Mouse (Mus musculus) embryo, embryonic 10.5 days (tissue): ENCODE measurements around the gene Tsc22d1.

ENCODE experiments used
- DNase-seq: peaks from one replicate; pipeline ENCODE4 v3.0.0-alpha.2; 2015; ENCODE audit warnings: low spot score

Gene Tsc22d1

DNA sequence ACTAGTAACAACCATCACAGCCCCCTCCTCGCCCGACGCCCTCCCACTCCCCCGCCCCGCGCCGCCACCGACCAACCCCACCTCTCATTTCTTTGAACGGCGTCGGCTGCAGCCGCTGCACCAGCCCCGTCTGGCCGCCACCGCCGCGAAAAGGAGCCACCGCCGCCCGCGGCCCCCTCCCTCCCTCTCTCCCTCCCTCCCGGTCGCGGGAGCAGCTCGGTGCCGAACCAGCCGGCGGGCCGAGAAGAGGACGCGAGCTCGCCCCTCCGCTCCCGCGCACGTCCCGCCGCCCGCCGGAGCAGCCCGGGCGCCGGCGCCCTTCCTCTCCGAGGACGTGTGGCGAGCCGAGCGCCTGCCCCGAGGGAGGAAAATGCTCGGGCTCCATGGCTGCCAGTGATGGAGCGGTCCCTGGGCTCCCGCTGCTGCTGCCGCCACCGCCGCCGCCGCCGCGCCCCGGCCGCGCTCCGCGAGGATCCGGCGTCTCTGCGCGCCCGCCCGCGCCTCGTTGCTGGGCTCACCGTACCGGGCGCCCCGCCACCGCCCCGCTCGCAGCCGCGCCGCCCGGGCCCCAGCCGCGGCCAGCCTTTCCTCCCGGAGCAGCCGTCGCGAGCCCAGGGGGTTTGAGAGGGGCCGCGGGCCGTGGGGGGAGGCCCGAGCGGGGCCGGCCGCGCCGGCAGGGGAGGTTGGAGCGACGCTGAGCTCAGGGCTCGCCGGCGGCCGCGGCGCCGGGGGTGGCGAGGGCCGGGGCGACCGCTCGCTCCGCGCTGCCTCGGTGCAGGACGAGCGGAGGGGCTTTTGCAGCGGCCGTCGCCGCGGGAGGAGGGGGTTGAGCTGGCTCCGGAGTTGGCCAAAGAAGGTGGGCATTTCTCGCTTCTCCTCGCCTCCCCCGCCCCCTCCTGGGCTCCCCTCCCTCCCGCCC, at the start of gene Tsc22d1:
Gene Tsc22d1, plus strand, starts transcription at position 100 of the 919 bp plus-strand sequence.
- DNase-seq = peak; percentile 44

GRCm38 (mm10) chr14:76373638-76374037, 41.1 kb upstream of the Tsc22d1 start:
- DNase-seq = no peak

DNA sequence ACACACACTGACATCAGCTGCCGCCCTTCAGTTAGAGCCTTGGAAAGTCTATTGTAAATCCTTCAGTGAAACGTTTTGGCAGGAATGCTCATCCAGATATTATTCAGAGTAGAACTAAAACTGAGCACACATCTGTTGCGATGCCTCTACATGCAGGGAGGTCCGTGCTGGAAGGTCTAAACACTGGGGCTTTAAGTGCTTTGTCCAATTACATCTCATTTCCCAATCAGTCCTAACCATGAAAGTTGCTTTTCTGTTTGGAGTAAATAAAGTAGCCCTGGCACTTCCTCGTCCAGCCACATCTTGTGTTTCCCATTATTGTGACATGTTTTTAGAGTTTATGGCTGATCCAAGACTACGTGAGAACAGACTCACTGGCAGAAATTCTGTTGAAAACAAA, 40.2 kb upstream of the Tsc22d1 start:
- no peak for DNase-seq

DNA sequence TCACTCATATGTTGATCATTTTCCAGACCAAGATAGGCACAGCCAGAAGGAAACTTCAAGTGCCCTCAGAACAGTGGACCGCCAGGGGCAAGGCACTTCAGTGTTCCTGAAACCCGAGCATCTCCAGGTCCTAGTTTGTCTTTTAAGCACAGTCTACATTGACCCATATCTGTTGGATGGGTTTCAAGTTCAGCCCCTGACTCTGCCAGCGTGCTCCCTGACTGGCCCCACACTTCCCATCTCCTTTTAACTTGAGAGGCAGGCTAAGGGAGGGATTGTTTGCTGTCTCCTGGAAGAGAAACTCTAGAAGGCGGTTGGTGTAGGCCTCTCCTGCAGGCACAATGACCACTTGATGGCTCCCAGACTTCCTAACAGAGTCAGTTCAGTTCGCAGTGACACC, 38.2 kb upstream of the Tsc22d1 start:
- DNase-seq = no peak

DNA sequence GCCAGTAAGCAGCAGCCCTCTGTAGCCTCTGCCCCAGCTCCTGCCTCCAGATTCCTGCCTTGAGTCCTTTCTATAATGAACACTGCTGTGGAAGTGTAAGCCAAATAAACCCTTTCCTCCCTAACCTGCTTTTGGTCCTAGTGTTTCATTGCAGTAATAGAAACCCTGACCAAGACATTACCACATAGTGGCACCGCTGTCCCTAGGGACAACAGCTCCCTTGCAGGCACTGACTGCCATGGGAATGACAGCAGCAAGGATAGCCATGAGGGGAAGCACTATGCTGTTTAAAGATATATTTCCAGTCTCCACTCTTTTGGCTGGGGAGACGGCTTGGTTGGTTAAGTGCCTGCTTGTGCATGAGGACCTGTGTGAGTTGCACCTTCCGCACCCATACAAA, 35.4 kb upstream of the Tsc22d1 start:
- no peak for DNase-seq

DNA sequence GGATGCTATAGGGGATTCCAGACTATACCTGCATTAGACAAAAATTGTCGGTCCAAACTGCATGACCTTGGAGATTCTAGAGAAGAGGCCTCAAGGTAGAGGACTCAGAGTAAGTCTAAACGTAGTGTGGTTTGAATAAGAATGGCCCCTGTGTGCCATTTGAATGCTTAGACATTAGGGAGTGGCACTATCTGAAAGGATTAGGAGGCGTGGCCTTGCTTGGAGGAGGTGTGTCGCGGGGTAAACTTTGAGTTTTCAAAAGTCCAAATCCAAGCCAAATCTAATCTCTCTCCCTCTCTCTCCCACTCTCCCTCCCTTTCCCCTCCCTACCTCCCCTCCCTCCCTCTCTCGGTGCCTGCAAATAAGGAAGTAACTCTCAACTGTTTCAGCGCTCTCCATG, 26.7 kb upstream of the Tsc22d1 start:
- no peak for DNase-seq

DNA sequence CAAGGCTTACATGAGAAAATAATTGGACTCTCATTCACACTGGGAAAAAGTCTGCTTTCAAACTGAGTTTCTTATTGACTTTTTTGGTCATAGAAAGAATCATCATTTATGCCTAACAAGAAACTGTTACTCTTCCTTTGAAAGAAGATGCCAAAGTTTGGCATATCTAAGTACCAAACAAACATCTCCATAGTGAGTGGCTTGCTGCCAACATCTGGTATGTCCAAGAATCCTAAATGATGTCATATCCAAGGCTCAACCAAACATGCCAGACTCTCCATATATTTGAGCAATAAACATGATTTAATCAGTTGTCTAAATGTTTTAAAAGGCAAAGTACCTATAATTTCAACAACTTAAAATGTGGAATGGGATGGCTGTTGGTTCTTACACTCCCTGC, 16.5 kb upstream of the Tsc22d1 start:
- no peak for DNase-seq

DNA sequence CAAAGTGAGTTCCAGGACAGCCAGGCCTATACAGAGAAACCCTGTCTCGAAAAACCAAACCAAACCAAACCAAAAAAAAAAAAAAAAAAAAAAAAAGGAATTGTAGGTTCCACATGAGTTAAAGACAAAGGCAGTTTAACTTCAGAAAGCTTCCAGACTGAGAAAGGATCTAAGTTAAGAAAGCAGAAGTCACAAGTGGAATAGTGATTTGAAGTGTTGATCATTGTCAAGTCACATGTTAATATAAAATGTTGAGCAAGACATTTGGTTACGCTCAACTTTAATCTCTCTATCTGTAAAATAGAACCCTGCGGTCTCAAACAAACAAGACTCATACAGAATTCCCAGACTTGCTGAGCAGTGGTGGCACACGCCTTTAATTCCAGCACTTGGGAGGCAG, 12.2 kb upstream of the Tsc22d1 start:
- no peak for DNase-seq

DNA sequence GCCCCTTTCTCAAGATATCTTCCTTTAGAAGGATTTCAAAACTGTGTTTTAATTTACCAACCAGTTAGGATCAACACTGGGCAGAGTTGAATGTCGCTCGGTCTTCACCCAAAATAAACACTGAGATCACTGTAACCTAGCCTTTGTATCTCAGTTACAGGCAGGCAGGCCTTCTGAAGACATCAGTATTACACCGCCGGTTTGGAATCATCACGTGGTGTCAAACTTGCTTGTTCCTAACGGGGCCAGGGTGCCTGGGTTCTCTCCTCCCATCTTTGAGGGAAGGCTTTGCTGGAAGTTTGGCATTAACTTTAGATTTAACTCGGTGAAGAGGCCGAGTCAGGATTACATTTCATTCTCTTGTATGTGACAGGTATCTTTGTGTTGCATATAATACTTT, 5.7 kb upstream of the Tsc22d1 start:
- DNase-seq = no peak

GRCm38 (mm10) chr14:76413773-76414121, 1.0 kb upstream of the Tsc22d1 start:
- peak; percentile 79 for DNase-seq

DNA sequence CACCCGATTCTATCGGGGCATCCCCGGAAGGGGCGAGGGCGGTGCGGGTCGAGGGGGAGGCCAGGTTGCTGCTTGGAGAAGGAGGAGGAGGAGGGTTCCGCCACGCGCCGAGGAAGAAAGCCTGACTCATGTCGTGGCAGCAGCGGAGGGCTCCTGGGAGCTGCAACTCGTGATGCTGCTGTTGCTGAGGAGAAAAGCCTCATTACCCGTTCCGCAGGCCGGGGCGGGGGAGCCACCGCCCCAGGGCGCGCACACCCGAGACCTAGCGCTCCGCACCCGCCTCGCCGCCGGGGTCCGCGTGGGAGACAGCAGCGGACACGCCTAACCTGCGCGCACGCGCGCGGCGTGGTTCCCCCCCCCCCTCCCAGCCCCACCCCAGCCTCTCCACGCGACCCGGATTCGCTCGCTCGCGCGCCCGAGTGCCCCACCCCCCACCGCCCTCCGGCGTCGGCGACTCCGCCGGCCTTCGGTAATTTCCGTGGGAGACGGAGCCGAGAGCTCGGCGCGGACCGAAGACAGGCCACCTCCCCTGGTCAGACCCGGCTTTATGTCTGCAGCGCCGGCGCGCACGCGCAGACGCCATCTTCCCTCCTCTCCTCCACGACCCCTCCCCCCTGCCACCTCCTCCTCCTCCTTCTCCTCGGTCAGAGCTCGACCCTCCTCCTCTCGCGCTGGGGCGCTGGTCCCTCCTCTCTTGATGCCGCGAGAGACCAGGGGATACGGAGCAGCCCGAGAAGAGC, 469 bp upstream of the Tsc22d1 start:
- DNase-seq = peak; percentile 99

DNA sequence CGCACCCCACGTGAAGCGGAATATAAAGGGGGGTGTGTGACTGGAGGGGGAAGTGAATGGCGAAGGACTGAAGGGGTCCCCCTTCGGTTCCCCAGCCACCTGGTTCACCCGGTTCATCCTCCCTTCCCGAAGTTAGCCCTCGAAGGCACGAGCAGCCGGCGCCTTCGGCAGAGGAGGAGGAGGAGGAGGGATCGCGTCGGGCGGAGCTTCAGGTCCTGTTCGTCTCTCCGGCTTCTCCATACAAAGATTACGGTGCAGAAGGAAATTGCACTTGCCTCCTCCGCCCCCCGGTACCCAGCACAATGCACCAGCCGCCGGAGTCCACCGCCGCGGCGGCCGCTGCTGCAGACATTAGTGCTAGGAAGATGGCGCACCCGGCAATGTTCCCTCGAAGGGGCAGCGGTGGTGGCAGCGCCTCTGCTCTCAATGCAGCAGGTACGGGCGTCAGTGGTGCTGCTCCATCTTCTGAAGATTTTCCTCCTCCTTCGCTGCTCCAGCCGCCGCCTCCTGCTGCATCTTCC, 1.1 kb downstream of the Tsc22d1 start:
- DNase-seq = peak; percentile 67

DNA sequence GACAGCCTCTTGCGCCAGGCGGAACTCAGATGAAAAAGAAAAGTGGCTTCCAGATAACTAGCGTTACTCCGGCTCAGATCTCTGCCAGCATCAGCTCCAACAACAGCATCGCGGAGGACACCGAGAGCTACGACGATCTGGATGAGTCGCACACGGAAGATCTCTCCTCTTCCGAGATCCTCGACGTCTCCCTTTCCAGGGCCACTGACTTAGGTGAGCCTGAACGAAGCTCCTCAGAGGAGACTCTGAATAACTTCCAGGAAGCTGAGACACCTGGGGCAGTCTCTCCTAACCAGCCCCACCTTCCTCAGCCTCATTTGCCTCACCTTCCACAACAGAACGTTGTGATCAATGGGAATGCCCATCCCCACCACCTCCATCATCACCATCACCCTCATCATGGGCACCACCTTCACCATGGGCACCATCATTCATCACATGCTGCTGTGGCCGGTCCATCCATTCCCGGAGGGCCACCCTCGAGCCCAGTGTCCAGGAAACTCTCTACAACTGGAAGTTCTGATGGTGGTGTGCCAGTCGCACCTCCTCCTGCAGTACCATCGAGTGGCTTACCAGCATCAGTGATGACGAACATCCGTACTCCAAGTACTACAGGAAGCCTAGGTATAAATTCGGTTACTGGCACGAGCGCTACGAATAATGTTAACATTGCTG, 1.7 kb downstream of the Tsc22d1 start:
- DNase-seq = no peak

DNA sequence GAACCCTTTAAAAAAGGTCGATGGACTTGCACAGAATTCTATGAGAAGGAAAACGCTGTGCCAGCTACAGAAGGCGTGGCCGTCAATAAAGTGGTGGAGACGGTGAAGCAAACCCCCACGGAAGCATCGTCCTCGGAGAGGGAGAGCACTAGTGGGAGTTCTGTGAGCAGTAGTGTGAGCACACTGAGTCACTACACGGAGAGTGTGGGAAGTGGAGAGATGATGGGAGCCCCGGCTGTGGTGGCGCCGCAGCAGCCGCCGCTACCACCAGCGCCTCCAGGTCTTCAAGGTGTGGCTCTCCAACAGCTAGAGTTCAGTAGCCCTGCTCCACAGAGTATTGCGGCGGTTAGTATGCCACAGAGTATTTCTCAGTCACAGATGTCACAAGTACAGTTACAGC, 2.6 kb downstream of the Tsc22d1 start:
- no peak for DNase-seq

DNA sequence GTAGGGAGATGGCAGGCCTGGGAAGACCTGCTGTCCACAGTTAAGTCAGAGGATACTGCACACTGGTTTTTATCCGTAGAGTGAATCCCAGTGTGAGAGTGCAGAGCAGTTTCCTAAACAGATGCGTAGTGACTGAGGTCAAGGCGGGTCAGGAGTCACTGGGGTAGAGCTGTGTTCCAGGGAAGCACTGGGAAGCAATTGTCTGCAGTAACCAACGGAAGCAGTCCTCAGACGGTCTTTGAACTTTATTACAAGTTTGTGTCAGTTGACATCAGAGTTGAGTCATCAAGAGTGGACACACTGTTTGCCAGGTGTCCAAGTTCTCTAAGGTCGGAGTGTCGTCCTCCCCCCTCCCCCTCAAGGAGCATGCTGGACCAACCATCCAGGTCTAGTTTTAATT, 6.0 kb downstream of the Tsc22d1 start:
- peak; percentile 67 for DNase-seq

- DNase-seq = no peak
Measured at GRCm38 (mm10) chr14:76421162-76421561, 6.4 kb downstream of the Tsc22d1 start.

DNA sequence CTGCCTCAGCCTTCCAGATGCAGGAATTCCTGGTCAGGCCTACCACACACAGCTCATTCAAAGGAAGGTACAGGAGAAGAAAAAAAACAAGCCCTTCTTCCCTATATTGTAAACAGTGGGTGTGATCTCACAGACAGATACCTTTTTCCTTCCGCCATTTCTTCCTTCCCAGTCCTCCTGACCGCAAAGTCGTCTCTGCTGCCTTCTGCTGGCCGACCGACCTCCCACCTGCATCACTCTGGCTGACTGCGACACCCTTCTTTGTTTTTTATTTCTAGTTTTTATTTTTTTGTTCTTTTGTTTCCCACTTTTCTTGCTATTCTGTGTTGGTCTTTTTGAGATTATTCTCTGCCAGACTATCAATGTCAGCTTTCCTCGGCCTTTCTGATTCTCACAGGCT, 10.7 kb downstream of the Tsc22d1 start:
- DNase-seq = no peak

DNA sequence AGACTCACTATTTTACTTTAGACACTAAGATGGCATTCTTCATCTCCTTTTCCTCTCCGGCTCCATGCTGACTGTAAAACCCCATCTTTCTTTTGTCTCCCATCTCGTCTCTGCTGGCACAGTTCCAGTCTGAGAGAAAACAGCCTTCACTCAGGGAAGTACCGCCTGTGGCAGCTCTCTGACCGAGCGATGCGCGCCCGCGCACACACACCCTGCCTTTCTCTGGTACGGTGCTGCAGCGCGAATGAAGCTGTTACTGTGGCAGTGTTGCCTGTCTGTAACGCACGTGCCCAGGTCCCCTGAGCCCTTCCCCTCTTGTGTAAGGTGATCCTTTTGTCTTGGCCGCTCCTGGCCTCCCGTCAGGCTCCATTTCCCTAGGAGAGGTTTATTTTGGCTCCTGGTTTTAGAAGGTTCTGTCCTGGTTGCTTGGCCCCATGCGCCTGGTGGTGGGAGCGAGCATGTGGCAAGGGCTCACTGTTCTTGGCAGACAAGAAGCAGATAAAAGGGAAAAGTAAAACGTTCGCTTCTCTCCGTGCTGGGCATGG, 11.3 kb downstream of the Tsc22d1 start:
- DNase-seq = no peak

- no peak for DNase-seq
Measured at GRCm38 (mm10) chr14:76428855-76429254, 14.1 kb downstream of the Tsc22d1 start.

- DNase-seq = no peak
Measured at GRCm38 (mm10) chr14:76431918-76432317, 17.2 kb downstream of the Tsc22d1 start.

GRCm38 (mm10) chr14:76432369-76432768, 17.6 kb downstream of the Tsc22d1 start:
- DNase-seq = no peak

DNA sequence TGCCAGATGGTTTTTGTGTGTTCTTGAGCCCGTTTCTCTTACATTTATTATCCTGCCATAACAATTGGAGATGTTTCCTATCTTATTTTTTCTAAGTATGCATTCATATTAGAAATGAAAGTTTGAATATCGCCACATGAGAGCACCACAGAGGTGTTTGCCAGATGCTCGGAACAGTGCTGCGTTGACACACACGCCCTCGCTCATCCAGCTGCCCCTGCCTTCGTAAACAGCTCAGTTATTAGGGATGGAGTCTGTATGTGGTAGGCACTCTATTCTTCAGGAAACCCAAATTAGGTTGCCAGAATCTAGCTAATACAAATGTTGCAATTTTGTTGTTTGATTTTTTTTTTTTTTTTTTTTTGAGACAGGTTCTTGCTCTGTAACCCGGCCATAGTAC, 18.1 kb downstream of the Tsc22d1 start:
- no peak for DNase-seq
